Mouse (Mus musculus) liver, embryonic 16.5 days (tissue): ENCODE data around the gene Ptgr1. TPM values are rescaled to one million over a fixed set of nuclear protein-coding genes. Genes with fewer than 3 reads are reported as not detected.

Source experiments
- ATAC-seq: fragments of 200-750 bp; cut with Nextera tagmentation; 2 replicates; pipeline ENCODE4 v1.8.0; 2017; ENCODE audit warnings: low read depth, mild to moderate bottlenecking, moderate number of reproducible peaks, moderate library complexity
- H3K27ac ChIP-seq: fragments of 300-500 bp; sonication (generic); 2 replicates; pipeline ENCODE4 v1.5.1; 2014; ENCODE audit warnings: mild to moderate bottlenecking, low read length
- H3K27me3 ChIP-seq: fragments of 300-500 bp; sonication (generic); 2 replicates; pipeline ENCODE4 v1.6.1; 2014; ENCODE audit warnings: low read depth, low read length, mixed read lengths; ENCODE audit not compliant: control insufficient read depth, insufficient read depth
- H3K36me3 ChIP-seq: fragments of 300-500 bp; sonication (generic); 2 replicates; pipeline ENCODE4 v1.6.1; 2014; ENCODE audit warnings: mild to moderate bottlenecking; ENCODE audit not compliant: control insufficient read depth, insufficient read depth
- H3K4me1 ChIP-seq: fragments of 300-500 bp; sonication (generic); 2 replicates; pipeline ENCODE4 v1.6.1; 2014; ENCODE audit warnings: low read depth, low read length, mixed read lengths; ENCODE audit not compliant: control insufficient read depth
- H3K4me2 ChIP-seq: fragments of 300-500 bp; sonication (generic); 2 replicates; pipeline ENCODE4 v1.6.1; 2014; ENCODE audit warnings: low read depth, low read length, mixed read lengths
- H3K4me3 ChIP-seq: fragments of 300-500 bp; sonication (generic); 2 replicates; pipeline ENCODE4 v1.5.1; 2014; ENCODE audit warnings: low read depth, mild to moderate bottlenecking, low read length
- H3K9ac ChIP-seq: fragments of 300-500 bp; sonication (generic); 2 replicates; pipeline ENCODE4 v1.6.1; 2014; ENCODE audit warnings: low read depth, low read length
- H3K9me3 ChIP-seq: fragments of 300-500 bp; sonication (generic); replicated peaks from 2 replicates; pipeline ENCODE4 v1.6.1; 2016; ENCODE audit warnings: low read length; ENCODE audit not compliant: control insufficient read depth
- WGBS: fragments of 180-500 bp; shearing (Covaris S2); extraction: QIAGEN DNeasy Blood & Tissue Kit; methylation state at CpG from one replicate; pipeline ENCODE4 v1.1.7; 2014; ENCODE audit not compliant: insufficient replicate concordance; 5-methylcytosine and 5-hydroxymethylcytosine counted together
- polyA plus RNA-seq: library from polyadenylated mRNA; unstranded; fragments of >200 nt; fragmentation: Nextera tagmentation; extraction: Ambion mirVana; gene quantifications from 2 replicates; pipeline ENCODE4 v1.2.1, GENCODE M21; 2015

The Ptgr1 gene
- polyA plus RNA-seq, 1 experiment from 2014 or later, result 12.2 TPM

DNA sequence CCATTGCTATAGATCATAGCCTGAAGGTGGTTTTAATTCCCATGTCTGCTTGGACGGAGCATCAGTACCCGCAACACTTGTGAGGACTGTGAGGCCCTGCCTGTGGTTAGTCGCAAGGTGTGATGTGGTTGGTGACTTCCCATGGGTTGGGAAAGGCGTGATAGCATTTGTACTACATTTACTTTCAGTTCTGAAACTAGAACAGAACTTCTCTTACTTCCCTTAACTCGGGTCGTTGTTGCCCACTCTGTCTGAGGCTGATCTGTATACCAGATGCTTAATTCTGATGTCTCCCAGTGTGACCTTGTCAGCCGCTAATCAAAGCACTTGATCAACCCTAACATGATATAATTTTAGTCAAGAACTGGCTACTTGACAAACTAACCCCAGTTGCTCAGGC lies 22.3 kb upstream of the Ptgr1 start:
- H3K27ac ChIP-seq, result no peak overlapping the region
- ATAC-seq, result no peak
- peaks cover 36% of the 10 kb centered on the region for H3K4me1 ChIP-seq
- no peaks in the 10 kb centered on the region for H3K9me3 ChIP-seq
- no peak overlapping the region for H3K4me2 ChIP-seq
- no peaks in the 10 kb centered on the region for H3K36me3 ChIP-seq
- no peak overlapping the region for H3K9ac ChIP-seq
- no peaks in the 10 kb centered on the region for H3K27me3 ChIP-seq
- no peak overlapping the region for H3K4me3 ChIP-seq
- 38% methylated on average over 7 of the region's 7 CpGs for WGBS

DNA sequence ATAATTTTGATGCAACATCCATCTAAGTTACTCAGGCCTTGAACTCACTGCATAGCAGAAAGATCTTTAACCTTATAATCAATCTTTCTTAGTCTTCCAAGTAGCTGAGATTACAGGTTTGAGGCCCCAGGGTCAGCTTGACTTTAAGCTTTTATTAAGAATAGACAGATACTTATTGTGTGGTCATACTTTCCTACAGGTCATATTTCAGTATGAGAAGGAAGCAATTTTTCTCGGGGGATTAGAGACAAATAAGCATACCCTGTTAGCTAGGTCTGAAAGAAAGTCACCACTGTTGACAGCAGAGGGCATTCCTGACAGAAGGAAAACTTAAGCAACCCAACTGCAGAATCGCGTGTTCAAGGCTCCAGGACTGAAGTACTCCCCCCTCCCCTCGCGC lies 21.1 kb upstream of the Ptgr1 start:
- ATAC-seq, result no peak
- H3K4me2 ChIP-seq, result no peak overlapping the region
- no peaks in the 10 kb centered on the region for H3K9me3 ChIP-seq
- peaks cover 43% of the 10 kb centered on the region for H3K4me1 ChIP-seq
- H3K9ac ChIP-seq, result no peak overlapping the region
- no peak overlapping the region for H3K4me3 ChIP-seq
- WGBS, result 77% methylated on average over 5 of the region's 5 CpGs
- H3K27ac ChIP-seq, result no peak overlapping the region
- no peaks in the 10 kb centered on the region for H3K36me3 ChIP-seq
- H3K27me3 ChIP-seq, result no peaks in the 10 kb centered on the region

DNA sequence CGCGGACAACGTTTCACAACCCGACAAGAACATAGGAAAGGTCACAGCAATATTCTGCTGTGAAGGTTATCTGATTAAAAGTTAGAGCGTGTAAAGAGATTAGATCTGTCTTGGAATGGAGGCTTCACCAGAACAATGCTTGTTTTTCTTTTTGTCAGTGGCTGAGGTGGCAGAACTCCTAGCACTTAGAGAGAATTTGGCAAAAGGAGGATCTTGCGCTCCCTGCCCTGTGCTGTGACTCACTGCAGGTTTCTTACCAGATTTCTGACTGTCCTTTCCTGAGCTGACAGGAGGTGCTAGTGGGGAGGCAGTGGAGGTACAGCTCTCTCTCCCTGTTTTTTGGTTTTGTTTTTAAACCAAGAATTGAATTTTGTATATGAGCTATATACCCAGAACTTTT lies 20.1 kb upstream of the Ptgr1 start:
- peaks cover 47% of the 10 kb centered on the region for H3K4me1 ChIP-seq
- H3K4me2 ChIP-seq, result no peak overlapping the region
- ATAC-seq, result no peak
- H3K27me3 ChIP-seq, result no peaks in the 10 kb centered on the region
- H3K9me3 ChIP-seq, result no peaks in the 10 kb centered on the region
- no peak overlapping the region for H3K4me3 ChIP-seq
- no peaks in the 10 kb centered on the region for H3K36me3 ChIP-seq
- 66% methylated on average over 6 of the region's 6 CpGs for WGBS
- no peak overlapping the region for H3K27ac ChIP-seq
- H3K9ac ChIP-seq, result no peak overlapping the region

DNA sequence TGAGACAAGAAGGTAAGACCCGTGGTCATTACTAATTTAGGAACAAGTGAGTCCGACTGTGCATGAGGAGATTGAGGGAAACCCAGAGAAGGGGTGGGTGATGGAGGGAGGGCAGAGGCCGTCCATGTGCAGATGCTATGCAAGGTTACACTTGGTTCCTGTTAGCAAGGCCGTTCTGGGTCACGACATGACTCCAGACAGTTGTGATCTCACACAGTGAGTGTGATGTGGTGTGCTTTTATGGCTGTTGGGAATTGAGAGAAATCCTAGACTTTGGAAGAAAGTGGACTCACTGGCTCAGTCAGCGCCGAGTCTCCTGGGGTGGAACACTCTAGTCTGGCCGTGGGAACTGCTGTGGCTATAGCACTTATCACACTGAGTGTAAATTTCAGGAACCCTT lies 19.3 kb upstream of the Ptgr1 start:
- H3K9ac ChIP-seq, result no peak overlapping the region
- no peak overlapping the region for H3K4me2 ChIP-seq
- H3K4me1 ChIP-seq, result peaks cover 44% of the 10 kb centered on the region
- ATAC-seq, result no peak
- no peak overlapping the region for H3K27ac ChIP-seq
- H3K36me3 ChIP-seq, result no peaks in the 10 kb centered on the region
- no peaks in the 10 kb centered on the region for H3K27me3 ChIP-seq
- H3K9me3 ChIP-seq, result no peaks in the 10 kb centered on the region
- 55% methylated on average over 8 of the region's 8 CpGs for WGBS
- H3K4me3 ChIP-seq, result no peak overlapping the region

DNA sequence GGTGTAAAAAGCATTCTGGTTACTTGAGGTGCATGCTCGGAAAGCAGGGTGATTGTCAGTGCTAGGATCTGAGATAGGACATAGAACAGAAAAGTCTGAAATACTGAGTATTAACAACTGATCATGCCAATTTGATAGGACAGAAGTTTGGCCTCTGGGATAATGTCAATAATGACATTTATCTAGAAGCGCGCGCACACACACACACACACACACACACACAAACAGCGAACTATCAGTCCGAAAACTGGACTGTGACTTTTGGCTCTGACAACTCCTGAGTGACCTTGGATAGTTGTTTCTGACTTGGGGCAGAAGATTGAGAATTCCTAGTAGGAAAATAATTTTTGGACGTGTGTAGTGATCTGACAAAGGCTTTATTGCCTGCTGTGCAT lies 16.9 kb upstream of the Ptgr1 start:
- peak overlapping the region; percentile 91 for H3K4me3 ChIP-seq
- peak overlapping the region; percentile 90 for H3K27ac ChIP-seq
- ATAC-seq, result no peak
- peaks cover 31% of the 10 kb centered on the region for H3K4me1 ChIP-seq
- no peaks in the 10 kb centered on the region for H3K9me3 ChIP-seq
- H3K27me3 ChIP-seq, result no peaks in the 10 kb centered on the region
- 14% methylated on average over 7 of the region's 7 CpGs for WGBS
- peak overlapping the region; percentile 99 for H3K4me2 ChIP-seq
- peak overlapping the region; percentile 94 for H3K9ac ChIP-seq
- no peaks in the 10 kb centered on the region for H3K36me3 ChIP-seq

GRCm38 (mm10) chr4:59002948-59003805 lies 16.3 kb upstream of the Ptgr1 start, which contains the start of gene Gm20503:
Gene Gm20503 (plus strand): TSS chr4:59003210.
- peak; percentile 97 for ATAC-seq
- peaks cover 31% of the 10 kb centered on the region for H3K4me1 ChIP-seq

GRCm38 (mm10) chr4:59000614-59001013 lies 13.7 kb upstream of the Ptgr1 start:
- no peak for ATAC-seq
- no peak overlapping the region for H3K27ac ChIP-seq
- peaks cover 22% of the 10 kb centered on the region for H3K4me1 ChIP-seq
- WGBS, result 0% methylated on average over 2 of the region's 2 CpGs
- H3K4me2 ChIP-seq, result no peak overlapping the region
- H3K36me3 ChIP-seq, result no peaks in the 10 kb centered on the region
- no peak overlapping the region for H3K9ac ChIP-seq
- no peaks in the 10 kb centered on the region for H3K9me3 ChIP-seq
- no peaks in the 10 kb centered on the region for H3K27me3 ChIP-seq
- H3K4me3 ChIP-seq, result no peak overlapping the region

More at GRCm38 (mm10) chr4:59002948-59003805, 16.3 kb upstream of the Ptgr1 start, which contains the start of gene Gm20503:
- Histone ChIP-seq H3K36me3 (no peaks in the 10 kb centered on the region), H3K27ac (peak within 1 kb of the TSS; percentile 90), H3K4me3 (peak within 1 kb of the TSS; percentile 91), H3K9me3 (no peaks in the 10 kb centered on the region), H3K4me2 (peak within 1 kb of the TSS; percentile 99), H3K9ac (peak within 1 kb of the TSS; percentile 94), H3K27me3 (no peaks in the 10 kb centered on the region)
- WGBS, result under 1% methylated on average over 81 of the region's 89 CpGs

- no peak overlapping the region for H3K4me2 ChIP-seq
- no peak for ATAC-seq
- no peaks in the 10 kb centered on the region for H3K36me3 ChIP-seq
- WGBS, result 2% methylated on average over 2 of the region's 2 CpGs
- peaks cover 16% of the 10 kb centered on the region for H3K4me1 ChIP-seq
- no peaks in the 10 kb centered on the region for H3K9me3 ChIP-seq
- H3K27me3 ChIP-seq, result no peaks in the 10 kb centered on the region
- no peak overlapping the region for H3K27ac ChIP-seq
- H3K4me3 ChIP-seq, result no peak overlapping the region
- no peak overlapping the region for H3K9ac ChIP-seq
Observed at GRCm38 (mm10) chr4:58999686-59000085, 12.8 kb upstream of the Ptgr1 start.

GRCm38 (mm10) chr4:58998688-58999087 lies 11.8 kb upstream of the Ptgr1 start:
- Histone ChIP-seq H3K36me3 (no peaks in the 10 kb centered on the region), H3K4me2 (no peak overlapping the region), H3K9me3 (no peaks in the 10 kb centered on the region), H3K4me3 (no peak overlapping the region), H3K27ac (no peak overlapping the region), H3K9ac (no peak overlapping the region), H3K4me1 (peaks cover 6% of the 10 kb centered on the region), H3K27me3 (no peaks in the 10 kb centered on the region)
- 48% methylated on average over 1 of the region's 1 CpGs for WGBS
- no peak for ATAC-seq
